Mouse (Mus musculus): Measurements from ENCODE around the gene Gpr15. TPM values are rescaled to one million over a fixed set of nuclear protein-coding genes. Genes with fewer than 3 reads are reported as not detected.

The Gpr15 gene
- polyA plus RNA-seq, 1 experiment, result not detected

GRCm38 (mm10) chr16:58668586-58668985, 50.3 kb downstream of the Gpr15 start:
- TF ChIP-seq CTCF (IDR thresholded peaks at IDR 0.05; ENCODE audit: extremely low read depth, insufficient read depth, low read length) (no peak), POLR2A (IDR thresholded peaks at IDR 0.05; ENCODE audit: extremely low read depth, insufficient read depth, low read length) (no peak)
- H3K4me1 ChIP-seq (ENCODE audit: control insufficient read depth, insufficient read depth, low read length), result peaks cover 3% of the 10 kb centered on the region; the same call in 1 of the 2 replicates
- H3K27ac ChIP-seq (ENCODE audit: insufficient read depth, low read length), result no peak overlapping the region
- H3K4me3 ChIP-seq (ENCODE audit: insufficient read depth, low read length), result no peak overlapping the region; the same call in 1 of the 2 replicates

Other genes starting within 250 kb of the Gpr15 start
- gene St3gal6, start 194.8 kb downstream of the Gpr15 start, polyA plus RNA-seq (2012; rRNA removed), result 18.7 and 20.1 TPM in 2 replicates
- 0.17 TPM in 1 of 2 replicates, not detected in the other for gene Gm813, start 102.1 kb downstream of the Gpr15 start, polyA plus RNA-seq (2012; rRNA removed)
- not detected in 2 replicates for gene E330017A01Rik, start 80.3 kb downstream of the Gpr15 start, polyA plus RNA-seq (2012; rRNA removed)
- 37.1 and 40.6 TPM in 2 replicates for gene Cpox, start 48.8 kb downstream of the Gpr15 start, polyA plus RNA-seq (2012; rRNA removed)
- 136 and 139 TPM in 2 replicates for gene Cldnd1, start 8.8 kb upstream of the Gpr15 start, polyA plus RNA-seq (2012; rRNA removed)
- gene Olfr172, start 44.1 kb upstream of the Gpr15 start, polyA plus RNA-seq (2012; rRNA removed), result not detected in 2 replicates
- not detected in 2 replicates for gene Olfr173, start 81.2 kb upstream of the Gpr15 start, polyA plus RNA-seq (2012; rRNA removed)
- gene Olfr175-ps1, start 107.7 kb upstream of the Gpr15 start, polyA plus RNA-seq (2012; rRNA removed), result not detected in 2 replicates
- gene Olfr177, start 155.7 kb upstream of the Gpr15 start, polyA plus RNA-seq (2012; rRNA removed), result not detected in 2 replicates
- gene Olfr178, start 173.0 kb upstream of the Gpr15 start, polyA plus RNA-seq (2012; rRNA removed), result not detected in 2 replicates
- gene Olfr181, start 209.7 kb upstream of the Gpr15 start, polyA plus RNA-seq (2012; rRNA removed), result not detected in 2 replicates
- not detected in 2 replicates for gene Olfr180, start 210.3 kb upstream of the Gpr15 start, polyA plus RNA-seq (2012; rRNA removed)